Mouse (Mus musculus) heart, adult 18-20 months (tissue): ENCODE data around the gene Sult1e1. TPM values are rescaled to one million over a fixed set of nuclear protein-coding genes. Genes with fewer than 3 reads are reported as not detected.

ENCODE experiments used
- microRNA-seq, 2 experiments: library from miRNA; unstranded; fragments of <30 nt; microRNA quantifications; one replicate each; pipeline ENCODE4 v1.2.0; 2022
- total RNA-seq, 2 experiments: library from RNA; stranded (reverse); gene quantifications; 2 replicates each; pipeline ENCODE4 v1.2.3; 2021

Sult1e1 gene
- total RNA-seq, 2 experiments from 2014 or later, result 0.57 TPM; not detected in 1

Small RNA genes within 50 kb of the gene (microRNA-seq; reads per million reads assigned to microRNA genes)
- gene Mir3969, result 0 reads per million in 2 experiments

Other genes starting within 250 kb of the Sult1e1 start
- gene Ugt2b38, start 167.4 kb downstream of the Sult1e1 start, total RNA-seq, result not detected
- not detected for gene Ugt2a2, start 109.3 kb downstream of the Sult1e1 start, total RNA-seq
- gene Gm43638, start 104.8 kb downstream of the Sult1e1 start, total RNA-seq, result not detected
- not detected for gene Ugt2a1, start 100.7 kb downstream of the Sult1e1 start, total RNA-seq
- not detected for gene Sult1b1, start 53.4 kb downstream of the Sult1e1 start, total RNA-seq
- gene Sult1d1, start 22.6 kb downstream of the Sult1e1 start, total RNA-seq, result under 1 TPM in 1 of 2 experiments, not detected in 1; 0.67 TPM
- gene Csn1s1, start 74.6 kb upstream of the Sult1e1 start, total RNA-seq, result not detected
- not detected for gene Csn2, start 108.0 kb upstream of the Sult1e1 start, total RNA-seq
- gene Csn1s2a, start 183.0 kb upstream of the Sult1e1 start, total RNA-seq, result not detected
- gene Csn1s2b, start 216.5 kb upstream of the Sult1e1 start, total RNA-seq, result not detected
- gene Prr27, start 234.1 kb upstream of the Sult1e1 start, total RNA-seq, result not detected